Mouse (Mus musculus) gastrocnemius, adult 2 months (tissue): ENCODE results near the gene Dap. TPM values are rescaled to one million over a fixed set of nuclear protein-coding genes. Genes with fewer than 3 reads are reported as not detected.

ENCODE experiments used
- DNase-seq: peaks from one replicate; pipeline ENCODE4 v3.0.0; 2022
- H3K27ac ChIP-seq: fragments of 200-600 bp; 2 replicates; pipeline ENCODE4 v1.8.1; 2022; ENCODE audit warnings: mild to moderate bottlenecking
- H3K4me3 ChIP-seq: fragments of 200-600 bp; 2 replicates; pipeline ENCODE4 v1.8.1; 2022; ENCODE audit warnings: mild to moderate bottlenecking, moderate library complexity
- CTCF ChIP-seq: fragments of 200-600 bp; IDR thresholded peaks from 2 replicates; pipeline ENCODE4 v1.8.1; 2022; ENCODE audit warnings: antibody characterized with exemption, mild to moderate bottlenecking, moderate library complexity
- intact Hi-C: fragments of 180-260 bp; cut with DNase I; formaldehyde crosslinking; loops from one replicate; pipeline ENCODE4 v1.15.1; 2025
- total RNA-seq, 2 experiments: library from RNA; stranded (reverse); gene quantifications; 2 replicates each; pipeline ENCODE4 v1.2.3; 2021

Gene Dap
- total RNA-seq, 2 experiments from 2014 or later = 6.2 to 11.4 TPM

DNA sequence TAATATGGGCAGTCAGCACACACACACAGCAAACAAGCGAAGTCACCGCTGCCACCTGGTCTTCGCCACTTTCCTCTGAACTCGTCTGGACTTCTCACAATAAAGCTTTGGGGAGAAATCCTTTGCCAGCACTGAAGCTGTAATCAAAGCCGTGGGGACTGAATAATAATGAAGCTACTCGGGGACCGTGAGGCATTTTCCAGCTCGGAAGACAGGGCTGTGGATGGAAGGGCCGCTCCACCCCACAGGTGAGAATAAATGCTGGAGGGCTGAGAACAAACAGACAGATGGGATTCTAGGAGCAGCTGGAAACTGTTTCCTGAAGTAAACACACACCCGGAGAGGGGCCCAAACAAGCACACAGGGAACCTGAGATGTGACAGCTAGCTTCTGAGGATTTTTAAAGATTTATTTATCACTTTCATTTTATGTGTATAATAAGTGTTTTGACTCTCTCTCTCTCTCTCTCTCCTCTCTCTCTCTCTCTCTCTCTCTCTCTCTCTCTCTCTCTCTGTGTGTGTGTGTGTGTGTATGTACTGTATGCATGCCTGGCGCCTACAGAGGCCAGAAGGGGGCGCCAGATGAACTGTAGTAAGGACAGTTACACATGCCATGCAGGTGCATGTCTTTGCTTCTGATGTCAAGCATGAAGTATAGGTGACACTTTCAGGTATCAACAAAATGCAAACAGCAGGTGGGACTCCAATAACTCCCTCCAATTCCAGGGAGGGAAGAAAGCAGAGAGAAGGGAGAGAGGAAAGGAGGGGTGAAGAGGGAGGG lies 96.7 kb downstream of the Dap start:
- DNase-seq = no peak
- Histone ChIP-seq H3K4me3 (no peak overlapping the region), H3K27ac (no peak overlapping the region)
- no peak; the same call in 1 of the 2 replicates for TF ChIP-seq CTCF
- intact Hi-C loops = no loop called here

- intact Hi-C loops = no loop called here
- peak; percentile 47 for TF ChIP-seq CTCF
- Histone ChIP-seq H3K4me3 (no peak overlapping the region), H3K27ac (no peak overlapping the region)
- DNase-seq = no peak
These were observed 99.6 kb downstream of the Dap start for GRCm38 (mm10) chr15:31323684-31324083.

Other genes starting within 250 kb of the Dap start
- 10 to 100 TPM; 11.9 to 31.5 TPM for gene Ankrd33b, start 143.4 kb downstream of the Dap start, total RNA-seq
- not detected for gene Ropn1l, start 229.4 kb downstream of the Dap start, total RNA-seq